Mouse (Mus musculus): ENCODE measurements around the gene Olfr1338.
"Not testable (repeated sequence)": the region's sequence is repeated elsewhere in the genome, so short reads cannot be mapped to it uniquely, and the experiment has no call there.

Gene Olfr1338

DNA sequence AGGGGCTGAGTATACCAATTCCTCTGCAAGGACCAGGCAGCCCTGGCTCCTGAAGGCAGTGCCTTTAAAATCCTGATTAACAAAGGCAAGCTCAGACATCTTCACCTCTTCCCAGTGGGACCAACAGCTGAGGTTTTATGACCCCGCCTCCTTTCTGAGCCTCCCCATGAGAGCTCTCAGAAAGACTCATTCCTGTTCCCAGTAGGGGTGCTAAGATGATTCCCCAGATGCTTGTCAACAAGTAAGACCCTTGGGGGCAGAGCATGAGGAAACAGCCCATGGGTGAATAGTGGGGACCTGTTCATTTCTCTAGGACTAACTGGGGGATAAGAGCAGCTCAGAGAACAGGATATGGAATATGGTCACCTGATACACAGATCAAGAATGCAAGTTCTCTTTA is at the start of gene Olfr1338:
Olfr1338 (minus strand) TSS at position 101 of the 400 bp plus-strand sequence.
- DNase-seq (ENCODE audit: low spot score): no peak

DNA sequence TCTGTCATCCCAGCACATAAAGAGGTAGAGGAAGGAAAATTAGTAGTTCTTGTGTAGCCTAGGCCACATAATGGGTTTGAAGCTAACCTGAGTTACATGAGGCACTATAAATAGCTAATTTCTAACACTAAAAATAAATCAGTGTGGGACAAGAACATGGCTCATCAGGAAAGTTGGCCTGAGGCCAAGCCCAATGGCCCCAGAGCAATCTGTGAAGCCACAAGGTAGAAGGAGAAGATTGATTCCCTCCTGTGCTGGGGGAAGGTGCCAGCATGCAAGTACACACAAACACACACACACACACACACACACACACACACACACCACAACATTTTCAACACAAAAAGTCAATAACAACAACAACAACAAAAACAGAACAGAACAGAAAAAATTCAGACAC is 34.3 kb upstream of the Olfr1338 start:
- DNase-seq (ENCODE audit: low spot score): not testable (repeated sequence)

DNA sequence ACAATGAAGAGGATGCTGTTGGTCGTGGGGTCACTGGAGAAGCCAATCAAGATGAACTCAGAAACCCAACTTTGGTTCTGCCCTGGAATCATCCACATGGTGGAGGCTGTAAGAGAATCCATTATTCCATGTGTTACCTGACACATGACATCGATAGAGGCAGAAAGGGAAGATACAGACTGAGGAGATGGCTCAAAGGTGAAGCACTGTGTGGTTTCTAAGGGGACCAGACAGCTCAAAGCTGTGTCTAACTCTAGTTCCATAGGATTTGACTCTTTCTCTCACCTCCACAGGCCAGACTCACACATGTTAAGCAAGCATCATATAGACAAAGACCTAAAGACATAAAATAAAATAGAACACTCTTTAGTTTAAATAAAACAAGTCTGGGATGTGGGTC is 23.9 kb upstream of the Olfr1338 start, which contains the start of gene Olfr1337:
Olfr1337 (minus strand) TSS at position 101 of the 400 bp plus-strand sequence.
- no peak for DNase-seq (ENCODE audit: low spot score)

DNA sequence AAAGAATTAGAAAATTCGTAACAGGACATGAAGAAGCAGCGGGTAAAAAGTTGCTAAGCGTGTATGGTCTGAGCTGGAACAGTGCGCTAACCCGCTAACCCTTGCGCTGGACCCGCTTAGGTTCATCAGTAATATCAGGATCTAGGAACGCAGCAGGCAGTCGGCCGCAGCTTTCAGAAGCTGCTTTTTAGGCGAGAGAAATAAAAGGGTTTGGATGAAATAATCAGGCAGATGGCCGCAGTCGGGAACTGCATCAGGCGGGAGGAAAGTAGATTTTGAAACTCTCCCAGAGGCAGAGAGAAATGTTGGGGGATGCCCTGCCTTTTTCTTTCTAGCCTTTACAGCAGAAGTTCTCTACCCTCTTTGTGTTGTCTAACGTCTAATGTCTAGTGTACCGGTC is 16.7 kb downstream of the Olfr1338 start:
- no peak for DNase-seq (ENCODE audit: low spot score)

DNA sequence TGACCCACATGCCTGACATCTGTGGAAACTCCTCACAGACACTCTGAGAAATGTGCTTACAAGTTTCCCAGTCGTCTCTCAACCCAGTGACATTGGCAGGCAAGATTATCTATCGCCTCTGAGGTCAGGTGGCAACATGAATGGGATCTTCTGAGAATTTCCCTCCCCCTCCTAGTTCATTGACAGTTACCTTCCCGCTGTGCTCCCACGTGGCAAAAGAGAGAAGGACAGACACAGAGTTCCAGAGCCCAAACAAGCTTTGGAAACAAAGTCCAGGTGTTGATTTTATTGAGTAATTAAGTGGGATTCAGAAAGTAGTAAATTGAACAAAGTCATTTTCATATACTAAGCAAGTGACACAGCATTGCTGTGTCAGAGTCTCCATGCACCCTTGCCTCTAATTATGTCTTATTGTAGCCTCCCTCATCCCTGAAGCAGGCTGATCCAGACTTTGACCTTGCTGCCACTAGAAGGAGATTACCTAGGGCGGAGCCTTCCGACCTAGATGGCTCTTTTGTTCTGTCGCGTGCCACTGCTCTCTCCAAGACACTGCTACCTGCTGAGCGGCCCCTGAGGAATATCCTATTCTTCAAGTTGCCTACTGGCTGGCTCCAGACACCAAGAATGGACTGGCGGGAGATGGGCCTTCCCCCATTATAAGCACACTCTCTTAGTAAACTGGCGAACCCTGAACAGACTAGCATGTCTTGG is 17.4 kb downstream of the Olfr1338 start:
- no peak for DNase-seq (ENCODE audit: low spot score)

DNA sequence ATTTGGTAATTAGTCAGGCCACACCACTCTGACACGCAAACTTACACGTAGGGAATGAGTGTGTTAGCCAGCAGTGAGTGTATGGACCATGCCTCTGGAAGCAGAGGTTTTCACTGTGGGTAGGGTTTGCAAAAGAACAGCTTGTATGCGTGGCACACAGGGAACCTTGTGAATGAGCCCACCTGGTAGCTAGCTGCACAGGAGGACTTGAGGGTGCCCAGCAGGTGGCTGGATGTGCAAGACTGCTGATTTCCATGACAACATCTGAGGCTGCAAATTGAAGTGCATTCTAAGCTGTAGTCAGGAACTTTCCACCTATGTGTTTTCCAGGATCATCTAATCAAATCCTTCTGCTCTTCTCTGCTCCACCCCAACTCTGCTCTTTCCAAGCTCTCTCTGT is 19.0 kb downstream of the Olfr1338 start:
- DNase-seq (ENCODE audit: low spot score): no peak

DNA sequence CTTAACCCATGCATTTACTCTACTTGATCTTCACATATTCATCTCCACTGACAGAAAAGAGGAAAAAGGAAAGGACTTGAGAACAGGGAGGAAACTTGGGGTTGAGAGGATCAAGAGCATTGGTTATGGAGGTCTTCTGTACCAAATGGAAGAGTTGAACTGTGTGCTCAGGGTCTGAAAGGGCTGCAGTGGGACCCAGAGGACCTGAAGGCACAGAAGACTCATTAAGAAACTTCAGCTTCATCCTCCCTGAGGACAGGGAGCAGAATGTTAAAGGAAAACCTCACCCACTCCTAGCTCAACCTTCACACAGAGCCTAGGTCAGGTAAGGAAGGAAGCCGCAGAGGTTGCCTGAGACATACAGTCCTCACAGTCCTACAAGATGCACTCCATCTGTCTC is 26.7 kb downstream of the Olfr1338 start, which contains the start of gene Olfr1339:
Olfr1339 (plus strand) TSS at position 301 of the 400 bp plus-strand sequence.
- DNase-seq (ENCODE audit: low spot score): no peak

DNA sequence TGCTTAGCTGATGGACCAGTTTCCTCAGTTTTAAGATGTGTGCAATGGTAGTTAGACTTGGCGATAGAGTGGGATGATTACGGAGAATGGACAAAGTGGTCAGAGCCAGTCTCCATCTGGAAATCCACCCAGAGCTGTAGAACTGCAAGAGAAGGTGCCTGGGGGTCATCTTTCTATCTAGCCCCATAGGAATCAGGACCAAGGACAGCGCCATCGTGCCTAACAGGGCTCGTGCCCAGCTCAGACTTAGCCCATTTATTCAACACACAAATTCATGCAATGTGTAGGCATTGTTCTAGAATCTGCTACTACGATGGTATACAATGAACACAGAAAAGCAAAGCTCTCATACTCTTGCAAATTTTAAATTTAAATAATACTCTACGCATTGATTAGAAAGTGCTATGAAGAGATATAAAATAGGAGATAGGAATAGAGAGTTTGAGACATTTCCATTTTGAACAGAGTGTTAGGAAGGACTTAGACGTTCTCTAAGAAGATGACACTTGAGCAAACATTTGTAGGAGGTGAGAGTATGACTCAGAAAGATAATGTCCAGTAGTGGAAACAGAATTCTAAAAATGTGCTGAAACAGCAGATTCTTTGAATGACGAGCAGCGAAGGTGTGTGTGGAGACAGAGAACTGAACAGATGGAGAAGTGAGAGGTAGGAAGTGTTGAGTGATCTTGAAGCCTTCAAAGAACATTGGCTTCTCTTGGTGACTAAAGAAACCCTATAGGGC is 36.6 kb downstream of the Olfr1338 start:
- DNase-seq (ENCODE audit: low spot score): no peak

DNA sequence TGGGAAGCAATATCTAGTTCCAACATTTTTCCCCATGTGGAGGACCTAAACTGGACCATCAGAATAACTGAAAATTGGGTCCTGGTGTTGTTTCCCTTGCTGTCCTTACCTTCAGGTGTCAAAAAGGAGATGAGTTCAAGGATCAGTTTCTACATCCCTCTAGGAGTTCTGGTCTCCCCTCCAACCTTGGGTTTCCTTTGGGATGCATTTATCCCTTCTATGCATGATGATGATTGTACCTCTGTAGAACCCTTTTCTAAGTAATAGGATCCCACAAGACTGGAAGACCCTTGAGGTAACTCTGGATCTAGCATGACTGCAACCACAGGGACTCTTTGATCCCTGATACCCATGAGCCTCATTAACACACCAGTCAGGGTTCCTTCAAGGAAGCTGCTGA is 38.7 kb downstream of the Olfr1338 start, which contains the start of gene Olfr1340:
Olfr1340 (plus strand) TSS at position 301 of the 400 bp plus-strand sequence.
- DNase-seq (ENCODE audit: low spot score): no peak

DNA sequence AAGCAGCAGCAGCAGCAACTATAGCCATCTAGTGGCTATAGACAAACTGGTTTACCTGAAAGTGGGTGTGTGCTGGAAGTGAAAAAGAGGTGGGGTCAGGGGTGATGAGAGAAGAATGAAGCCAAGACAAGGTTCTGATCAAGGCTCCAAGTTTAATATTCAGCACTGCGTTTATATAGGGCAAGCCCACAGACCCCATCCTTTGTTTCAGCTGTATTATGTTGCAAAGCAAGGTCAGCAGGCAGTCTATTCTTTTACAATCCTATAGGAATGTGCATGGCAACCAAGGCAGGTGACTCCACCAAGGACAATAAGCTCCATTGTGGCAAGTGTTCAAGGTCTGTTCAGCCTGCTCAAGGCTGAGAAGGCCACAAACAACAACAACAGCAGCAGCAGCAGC is 46.9 kb downstream of the Olfr1338 start:
- no peak for DNase-seq (ENCODE audit: low spot score)

DNA sequence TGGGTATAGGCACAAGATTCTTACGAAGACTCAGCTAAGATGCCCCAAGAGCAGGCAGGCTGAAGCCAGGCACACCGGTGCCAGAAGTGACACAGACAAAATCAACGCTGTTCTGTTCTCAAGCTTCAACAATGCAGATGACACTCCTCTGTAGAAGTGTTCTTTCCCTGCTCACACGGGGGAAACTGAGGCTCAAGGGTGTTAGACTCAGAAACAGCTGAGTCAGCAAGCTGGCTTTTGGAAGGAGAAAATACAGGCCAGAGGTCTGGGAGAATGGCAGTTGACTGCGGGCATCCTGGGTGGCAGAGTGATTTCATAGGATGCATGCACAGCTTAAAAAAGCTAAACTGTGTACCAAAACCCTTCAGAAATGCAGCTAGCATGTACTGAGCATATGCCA is 50.5 kb downstream of the Olfr1338 start:
- no peak for DNase-seq (ENCODE audit: low spot score)

DNA sequence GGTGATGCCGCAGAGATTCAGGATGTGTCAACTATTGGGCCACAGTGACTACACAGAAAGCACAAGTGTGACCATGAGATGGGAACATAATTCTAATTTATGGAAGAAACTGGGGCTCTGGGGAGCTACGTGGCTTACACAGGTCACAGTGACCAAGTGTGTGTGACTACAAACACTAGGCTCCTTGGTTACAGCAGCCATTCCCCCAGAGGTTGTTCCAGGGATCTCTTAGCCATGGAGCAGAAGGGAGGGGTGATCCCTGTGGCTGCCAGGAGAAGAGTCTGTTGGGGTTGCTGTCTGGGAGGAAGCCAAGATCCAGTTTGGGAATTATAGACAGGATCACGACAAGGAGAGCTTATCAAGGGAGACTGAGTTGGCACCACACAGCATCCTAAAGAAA is 55.3 kb downstream of the Olfr1338 start, which contains the start of gene Olfr1341:
Olfr1341 (plus strand) TSS at position 301 of the 400 bp plus-strand sequence.
- no peak for DNase-seq (ENCODE audit: low spot score)

Data from ovary, postnatal 36 days (tissue).